Mouse (Mus musculus) ES-CJ7 (cell line): ENCODE results near the gene Ppp1r1a.

Experiments used
- DNase-seq: peaks from one replicate; pipeline ENCODE4 v3.0.0; 2011; ENCODE audit warnings: low read depth, low spot score

Gene Ppp1r1a

GRCm38 (mm10) chr15:103514914-103515313, 22.9 kb downstream of the Ppp1r1a start:
- DNase-seq: no peak

- DNase-seq: peak; percentile 88
Measured at GRCm38 (mm10) chr15:103514119-103514518, 23.7 kb downstream of the Ppp1r1a start.

DNA sequence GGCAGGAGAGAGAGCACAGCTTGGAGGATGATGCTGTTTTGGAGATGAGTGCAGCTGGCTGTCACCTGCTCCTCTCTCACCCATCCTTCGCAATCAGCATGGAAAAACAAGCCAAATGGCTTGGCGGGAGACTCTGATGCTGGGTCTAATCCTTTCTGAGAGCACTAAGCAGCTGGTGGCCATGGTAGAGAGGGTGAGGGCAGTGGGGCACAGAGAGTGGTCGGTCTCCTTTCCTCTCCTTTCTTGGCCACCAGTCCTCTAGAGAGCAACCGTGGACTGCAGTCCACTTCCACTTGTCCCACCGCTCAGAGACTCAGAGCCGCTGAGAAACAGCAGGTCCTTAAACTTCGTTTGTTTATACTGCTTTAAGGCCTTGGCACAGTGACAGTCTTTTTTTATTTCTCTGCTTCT, 24.2 kb downstream of the Ppp1r1a start:
- DNase-seq: no peak

- DNase-seq: no peak
Measured at GRCm38 (mm10) chr15:103511652-103512051, 26.2 kb downstream of the Ppp1r1a start.

DNA sequence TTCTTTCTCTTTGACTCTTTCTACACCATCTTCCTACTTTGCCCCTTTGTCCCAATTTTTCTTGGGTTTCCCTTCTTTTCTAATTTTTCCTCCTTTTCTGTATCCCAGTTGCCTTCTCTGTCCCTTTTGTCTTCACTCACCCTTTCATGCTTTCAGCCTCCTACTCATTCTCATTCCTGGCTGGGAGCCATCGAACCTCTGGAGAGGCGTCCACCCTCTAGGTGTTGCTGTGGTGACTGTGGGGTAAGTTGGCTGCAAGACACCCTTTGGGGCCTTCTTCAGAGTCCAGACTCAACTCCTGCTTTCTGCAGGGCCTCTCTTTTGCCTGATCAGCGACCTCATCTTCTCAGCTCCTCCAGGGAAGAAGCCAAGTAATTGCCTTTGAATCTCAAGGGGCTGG, 28.5 kb downstream of the Ppp1r1a start:
- DNase-seq: no peak

GRCm38 (mm10) chr15:103503660-103504059, 34.1 kb downstream of the Ppp1r1a start:
- DNase-seq: peak; percentile 24

- DNase-seq: no peak
Measured at GRCm38 (mm10) chr15:103503251-103503600, 34.6 kb downstream of the Ppp1r1a start.

GRCm38 (mm10) chr15:103502435-103503250, 35.2 kb downstream of the Ppp1r1a start, which contains the start of gene Pde1b:
Pde1b (plus strand) TSS chr15:103503034.
- DNase-seq: peak; percentile 27

DNA sequence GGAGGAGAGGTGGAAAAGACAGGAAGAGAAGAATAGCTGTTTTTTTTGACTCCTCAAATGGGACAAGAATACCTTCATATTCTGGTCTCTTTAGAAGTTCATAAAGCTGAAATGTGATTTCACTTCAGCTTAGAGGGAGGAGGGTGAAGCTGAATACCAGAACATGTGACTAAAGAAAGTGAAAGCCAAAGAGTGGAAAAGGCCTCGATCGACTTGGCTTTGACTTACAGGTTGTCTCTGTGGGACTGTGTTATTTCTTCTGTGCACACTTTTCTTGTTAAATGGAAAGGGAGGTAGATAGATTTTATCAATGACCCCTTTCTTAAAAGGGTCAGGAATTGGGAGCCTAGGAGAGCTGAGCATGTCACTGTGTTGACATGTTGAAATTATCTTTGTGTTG, 36.6 kb downstream of the Ppp1r1a start:
- DNase-seq: no peak

DNA sequence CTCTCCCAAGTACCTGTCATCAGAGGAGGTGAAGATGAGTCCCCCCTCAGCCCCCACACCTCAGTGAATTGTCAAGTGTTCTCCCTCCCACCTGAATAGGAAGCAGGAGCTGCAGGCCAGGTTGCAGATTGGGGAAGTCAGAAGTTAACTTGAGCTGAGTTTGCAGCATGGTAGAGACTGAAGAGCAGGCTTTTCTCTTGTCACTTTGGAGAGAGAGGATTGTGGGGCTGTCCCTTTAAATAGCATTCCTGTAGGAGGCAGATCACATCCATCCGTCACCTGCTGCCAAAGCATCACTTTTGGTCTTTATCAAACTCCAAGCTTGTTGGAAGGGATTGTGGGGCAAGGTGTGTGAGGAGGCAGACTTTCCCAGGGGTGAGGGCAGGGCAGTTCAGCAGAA, 37.1 kb downstream of the Ppp1r1a start:
- DNase-seq: no peak

DNA sequence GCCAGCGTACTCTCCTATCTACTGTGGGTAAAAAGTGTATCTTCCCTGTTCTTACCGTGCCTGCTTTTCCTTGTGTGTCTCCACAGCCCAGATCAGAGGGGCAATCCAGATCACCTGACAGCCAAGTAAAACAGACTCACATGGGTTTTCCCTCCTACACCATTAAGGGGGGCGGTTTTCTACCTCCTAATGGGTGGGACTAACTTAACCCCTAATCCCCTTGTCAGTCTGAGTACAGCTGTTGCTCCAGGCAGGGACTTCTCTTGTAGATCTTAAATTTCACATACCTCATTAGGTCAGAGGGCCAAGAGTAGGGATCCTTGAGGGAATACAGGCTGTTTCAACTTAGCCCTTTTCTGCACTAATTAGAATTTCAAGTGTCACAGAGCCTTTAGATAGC, 39.6 kb downstream of the Ppp1r1a start:
- DNase-seq: no peak

DNA sequence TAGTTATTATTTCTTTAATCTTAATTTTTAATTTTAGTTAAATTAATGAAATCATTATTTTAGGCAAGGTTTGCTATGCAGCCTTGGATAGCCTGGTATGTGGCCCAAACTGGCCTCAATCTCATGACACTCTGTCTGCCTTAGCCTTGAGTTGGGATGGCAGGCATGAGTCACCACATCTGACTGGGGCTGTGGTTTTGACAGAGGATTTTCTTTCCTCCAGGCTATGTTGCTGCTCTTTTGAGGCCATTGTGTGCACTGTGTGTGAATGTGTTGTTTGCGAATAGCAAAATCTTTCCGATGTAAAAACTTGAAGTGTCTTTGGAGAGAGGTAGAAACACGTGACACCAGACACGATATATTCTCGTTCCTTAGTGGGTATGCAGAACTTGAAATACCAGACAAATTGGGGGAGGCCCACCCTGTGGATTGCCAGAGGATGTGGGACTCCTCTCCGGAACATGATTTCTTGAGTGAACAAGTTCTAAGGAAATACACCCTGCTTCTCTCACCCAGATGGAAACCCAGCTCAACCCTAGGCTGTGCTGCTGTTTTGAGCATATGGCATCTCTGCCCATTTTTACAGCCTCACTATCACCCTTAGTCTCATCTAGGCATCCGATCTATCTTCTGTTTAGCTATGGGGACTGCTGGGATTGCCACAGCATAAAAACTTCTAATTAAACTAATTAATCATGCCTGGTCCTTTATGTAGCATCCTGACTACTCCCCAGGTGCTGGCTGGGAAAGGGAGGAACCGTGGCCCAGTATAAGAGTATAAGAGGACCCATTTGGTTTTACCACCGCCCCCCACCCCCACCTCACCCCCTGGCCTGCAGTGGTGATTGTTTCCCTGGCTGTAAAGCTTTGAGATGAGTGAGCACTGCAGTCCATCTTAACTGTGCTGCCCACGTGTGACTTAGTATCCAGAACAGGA, 41.3 kb downstream of the Ppp1r1a start:
- DNase-seq: no peak

GRCm38 (mm10) chr15:103488336-103488735, 49.5 kb downstream of the Ppp1r1a start:
- DNase-seq: no peak

GRCm38 (mm10) chr15:103486658-103487057, 51.1 kb downstream of the Ppp1r1a start:
- DNase-seq: no peak

- DNase-seq: no peak
Measured at GRCm38 (mm10) chr15:103485106-103485505, 52.7 kb downstream of the Ppp1r1a start.

DNA sequence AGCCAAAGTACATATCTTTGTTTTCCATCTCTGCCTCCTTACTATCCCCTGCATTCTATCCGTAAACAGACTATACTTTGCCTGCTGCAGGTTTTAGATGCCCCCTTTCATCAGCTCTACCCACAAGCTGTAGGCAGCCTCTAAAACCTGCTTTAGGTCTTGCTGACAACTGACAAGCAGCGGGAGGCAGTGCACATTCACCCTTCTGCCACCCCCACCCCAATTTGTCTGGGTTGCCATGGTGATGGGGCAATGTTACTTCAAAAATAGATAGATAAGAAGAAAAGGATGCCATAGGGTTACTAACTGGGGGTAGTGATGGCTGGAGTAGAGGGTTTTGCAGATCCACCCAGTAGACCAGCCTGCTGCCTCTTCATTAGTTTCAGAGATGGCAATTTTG, 53.3 kb downstream of the Ppp1r1a start:
- no peak for DNase-seq

DNA sequence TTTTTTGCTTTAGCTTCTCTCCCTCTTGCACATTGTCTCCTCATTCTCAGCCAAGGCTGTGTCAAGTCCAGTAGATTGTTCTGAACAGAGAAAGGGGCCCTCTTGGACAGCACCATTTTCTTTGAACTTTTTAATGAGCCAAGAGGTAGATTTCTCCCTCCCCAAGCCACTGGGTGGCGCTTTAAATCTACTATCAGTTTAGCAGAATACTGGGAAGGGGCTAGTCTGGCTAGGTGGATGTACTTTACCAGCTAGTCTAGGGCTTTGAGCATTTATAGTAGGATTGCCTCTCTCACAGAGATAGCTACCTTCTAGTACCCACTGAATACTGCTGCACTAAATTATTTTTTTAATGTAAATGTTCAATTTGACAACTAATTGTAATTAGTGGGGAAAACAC, 55.3 kb downstream of the Ppp1r1a start:
- peak; percentile 54 for DNase-seq
